Mouse (Mus musculus) adrenal gland, adult 8-10 months (tissue): ENCODE data around the gene Hivep2. TPM values are rescaled to one million over a fixed set of nuclear protein-coding genes. Genes with fewer than 3 reads are reported as not detected.

Experiments
- DNase-seq: peaks from one replicate; pipeline ENCODE4 v3.0.0; 2022
- total RNA-seq, 4 experiments: library from RNA; stranded (reverse); gene quantifications; 2 replicates each; pipeline ENCODE4 v1.2.4; 2022

Gene Hivep2
- total RNA-seq, 4 experiments from 2014 or later: 27.5 to 43.1 (median 38.7) TPM

GRCm38 (mm10) chr10:14048916-14049445 lies 83.1 kb downstream of the Hivep2 start:
- DNase-seq: no peak

GRCm38 (mm10) chr10:14049686-14050085 lies 83.8 kb downstream of the Hivep2 start:
- DNase-seq: no peak

- DNase-seq: no peak
Observed at GRCm38 (mm10) chr10:14050586-14050985, 84.7 kb downstream of the Hivep2 start.

GRCm38 (mm10) chr10:14052109-14052689 lies 86.3 kb downstream of the Hivep2 start:
- no peak for DNase-seq

- no peak for DNase-seq
Observed at GRCm38 (mm10) chr10:14054860-14055259, 89.0 kb downstream of the Hivep2 start.

GRCm38 (mm10) chr10:14055533-14055981 lies 89.7 kb downstream of the Hivep2 start:
- DNase-seq: no peak

GRCm38 (mm10) chr10:14056057-14056456 lies 90.2 kb downstream of the Hivep2 start:
- DNase-seq: no peak

- DNase-seq: peak; percentile 80
Observed at GRCm38 (mm10) chr10:14056584-14057451, 90.9 kb downstream of the Hivep2 start.

- no peak for DNase-seq
Observed at GRCm38 (mm10) chr10:14057841-14058605, 92.1 kb downstream of the Hivep2 start.

GRCm38 (mm10) chr10:14058742-14059141 lies 92.9 kb downstream of the Hivep2 start:
- no peak for DNase-seq

- DNase-seq: no peak
Observed at GRCm38 (mm10) chr10:14059581-14059980, 93.7 kb downstream of the Hivep2 start.

- no peak for DNase-seq
Observed at GRCm38 (mm10) chr10:14060302-14060701, 94.4 kb downstream of the Hivep2 start.

- DNase-seq: no peak
Observed at GRCm38 (mm10) chr10:14063226-14063625, 97.4 kb downstream of the Hivep2 start.

- no peak for DNase-seq
Observed at GRCm38 (mm10) chr10:14064759-14065395, 99.0 kb downstream of the Hivep2 start.

GRCm38 (mm10) chr10:14067802-14068201 lies 101.9 kb downstream of the Hivep2 start:
- DNase-seq: no peak

- DNase-seq: no peak
Observed at GRCm38 (mm10) chr10:14070498-14071079, 104.7 kb downstream of the Hivep2 start.

GRCm38 (mm10) chr10:14072504-14072903 lies 106.6 kb downstream of the Hivep2 start:
- no peak for DNase-seq

- no peak for DNase-seq
Observed at GRCm38 (mm10) chr10:14075767-14076166, 109.9 kb downstream of the Hivep2 start.

- DNase-seq: no peak
Observed at GRCm38 (mm10) chr10:14076880-14077279, 111.0 kb downstream of the Hivep2 start.

GRCm38 (mm10) chr10:14080830-14081229 lies 115.0 kb downstream of the Hivep2 start:
- no peak for DNase-seq

GRCm38 (mm10) chr10:14081824-14082223 lies 115.9 kb downstream of the Hivep2 start:
- DNase-seq: no peak

GRCm38 (mm10) chr10:14082275-14082674 lies 116.4 kb downstream of the Hivep2 start:
- no peak for DNase-seq
